Mouse (Mus musculus) myocyte (in vitro differentiated cells): ENCODE results near the gene Sltm.

Experiments
- CEBPB ChIP-seq: IDR thresholded peaks from 2 replicates; pipeline ENCODE4 v1.6.1; 2011; ENCODE audit warnings: mild to moderate bottlenecking, moderate library complexity; ENCODE audit not compliant: poor library complexity, insufficient read depth, severe bottlenecking
- E2F4 ChIP-seq: IDR thresholded peaks from one replicate; pipeline ENCODE4 v1.6.1; 2011; ENCODE audit warnings: mild to moderate bottlenecking, control low read depth, moderate library complexity; ENCODE audit not compliant: insufficient read depth
- MAX ChIP-seq: IDR thresholded peaks from one replicate; pipeline ENCODE4 v1.6.1; 2011; ENCODE audit warnings: low read depth, mild to moderate bottlenecking, control low read depth
- MYOG ChIP-seq, 3 experiments: IDR thresholded peaks; one replicate each; pipeline ENCODE4 v1.6.1; 2011; ENCODE audit warnings: control low read depth in 2 of 3, low read depth in 2 of 3, mild to moderate bottlenecking in 2 of 3; ENCODE audit not compliant: insufficient read length in 2 of 3, control insufficient read depth in 1 of 3, insufficient read depth in 1 of 3
- POLR2A ChIP-seq: IDR thresholded peaks from one replicate; pipeline ENCODE4 v1.6.1; 2011; ENCODE audit warnings: low read depth, mild to moderate bottlenecking, control low read depth, moderate library complexity; ENCODE audit not compliant: insufficient read length
- REST ChIP-seq: IDR thresholded peaks from one replicate; pipeline ENCODE4 v1.6.1; 2011; ENCODE audit warnings: mild to moderate bottlenecking, control low read depth, moderate library complexity; ENCODE audit not compliant: insufficient read depth, insufficient read length
- SRF ChIP-seq: IDR thresholded peaks from one replicate; pipeline ENCODE4 v1.6.1; 2011; ENCODE audit warnings: low read depth; ENCODE audit not compliant: control insufficient read depth, insufficient read length
- TCF12 ChIP-seq: IDR thresholded peaks from one replicate; pipeline ENCODE4 v1.6.1; 2011; ENCODE audit warnings: mild to moderate bottlenecking, control low read depth; ENCODE audit not compliant: poor library complexity, insufficient read depth, severe bottlenecking
- TCF3 ChIP-seq: IDR thresholded peaks from one replicate; pipeline ENCODE4 v1.6.1; 2011; ENCODE audit warnings: low read depth, control low read depth; ENCODE audit not compliant: insufficient read length
- USF1 ChIP-seq: IDR thresholded peaks from one replicate; pipeline ENCODE4 v1.6.1; 2011; ENCODE audit warnings: low read depth, mild to moderate bottlenecking, control low read depth, moderate library complexity

DNA sequence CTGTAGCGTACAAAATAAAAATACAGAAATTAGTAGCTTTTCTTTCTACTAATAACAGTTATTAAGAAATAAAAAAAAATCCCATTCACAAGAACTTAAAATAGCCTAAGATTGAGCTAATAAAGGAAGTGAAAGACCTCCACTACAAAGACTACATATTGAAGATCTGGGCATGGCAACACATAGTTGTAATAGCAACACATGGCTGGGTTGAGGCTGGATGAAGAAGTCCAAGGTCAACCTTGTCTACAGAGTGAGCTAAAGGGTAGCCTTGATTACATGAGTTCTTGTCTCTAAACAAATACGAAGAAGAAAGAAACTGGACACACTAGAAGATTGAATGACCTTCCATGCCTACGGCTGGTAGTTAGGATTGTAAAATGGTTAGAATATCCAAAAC, 18.7 kb upstream of the Sltm start:
- TF ChIP-seq MYOG (IDR thresholded peaks at IDR 0.05; ENCODE audit: control insufficient read depth in 1 of 3, insufficient read depth in 1 of 3, insufficient read length in 2 of 3, low read depth in 2 of 3) = no peak
- TF ChIP-seq TCF12 = no peak
- no peak for TF ChIP-seq POLR2A
- TF ChIP-seq SRF = no peak
- TF ChIP-seq USF1 = no peak
- TF ChIP-seq TCF3 = no peak
- no peak for TF ChIP-seq CEBPB
- TF ChIP-seq MAX = no peak
- TF ChIP-seq REST = no peak
- no peak for TF ChIP-seq E2F4
